Mouse (Mus musculus): Measurements from ENCODE around the gene Tmem151b. TPM values are rescaled to one million over a fixed set of nuclear protein-coding genes. Genes with fewer than 3 reads are reported as not detected.

Gene Tmem151b
- polyA plus RNA-seq, 1 experiment from 2014 or later = 1.7 TPM

- peaks cover 55% of the 10 kb centered on the region for H3K4me1 ChIP-seq
- peaks cover 38% of the 10 kb centered on the region for H3K36me3 ChIP-seq
- H3K27ac ChIP-seq = no peak overlapping the region
- no peak overlapping the region for H3K4me3 ChIP-seq
- no peak for DNase-seq (ENCODE audit: low spot score)
- WGBS = 69% methylated on average over 6 of the region's 6 CpGs
- peaks cover 26% of the 10 kb centered on the region for H3K27me3 ChIP-seq (ENCODE audit: insufficient read depth, poor library complexity, severe bottlenecking)
- H3K9me3 ChIP-seq = no peaks in the 10 kb centered on the region
Measured at GRCm38 (mm10) chr17:45590410-45590809, 40.9 kb upstream of the Tmem151b start.

DNA sequence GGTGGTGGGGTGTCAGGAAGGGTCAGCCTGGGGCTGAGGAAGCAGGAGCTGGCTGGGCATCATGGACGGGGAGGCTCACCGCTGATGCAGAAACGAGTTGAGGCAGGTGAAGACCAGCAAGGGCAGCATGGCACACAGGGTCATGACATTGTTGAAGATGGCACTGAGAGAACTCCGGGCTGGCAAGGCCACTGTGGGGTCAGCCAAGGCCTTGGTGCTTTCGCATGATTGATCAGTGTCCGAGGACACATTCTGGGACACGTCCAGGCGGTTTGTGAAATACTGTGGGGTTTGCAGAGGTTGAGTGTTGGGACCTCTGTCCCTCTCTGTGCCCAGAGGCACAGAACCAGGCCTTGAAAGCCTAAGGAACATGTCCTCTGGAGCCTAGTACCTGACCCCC lies 40.4 kb upstream of the Tmem151b start:
- no peak overlapping the region for H3K4me3 ChIP-seq
- 89% methylated on average over 8 of the region's 8 CpGs for WGBS
- peaks cover 21% of the 10 kb centered on the region for H3K27me3 ChIP-seq (ENCODE audit: insufficient read depth, poor library complexity, severe bottlenecking)
- DNase-seq (ENCODE audit: low spot score) = no peak
- H3K4me1 ChIP-seq = peaks cover 55% of the 10 kb centered on the region
- peaks cover 38% of the 10 kb centered on the region for H3K36me3 ChIP-seq
- H3K9me3 ChIP-seq = no peaks in the 10 kb centered on the region
- H3K27ac ChIP-seq = no peak overlapping the region

DNA sequence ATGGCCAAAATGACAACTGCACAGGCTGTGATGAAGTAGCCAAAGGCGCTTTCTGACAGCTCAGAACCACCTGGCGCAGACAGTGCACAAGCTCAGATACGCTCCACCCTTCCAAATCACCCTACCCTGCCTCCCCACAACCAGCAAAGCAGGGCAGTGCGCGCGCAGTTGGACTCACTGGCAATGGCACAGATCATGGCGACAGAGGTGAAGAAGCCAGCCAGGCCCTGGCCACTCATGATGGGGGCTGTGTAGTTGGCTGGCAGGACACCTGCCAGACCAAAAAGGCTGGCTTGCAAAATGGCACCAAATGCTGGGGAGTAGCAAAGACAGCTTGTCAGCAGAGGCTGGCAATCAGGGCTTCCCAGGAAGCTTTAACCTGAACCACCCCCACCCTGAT lies 39.8 kb upstream of the Tmem151b start:
- peaks cover 15% of the 10 kb centered on the region for H3K27me3 ChIP-seq (ENCODE audit: insufficient read depth, poor library complexity, severe bottlenecking)
- H3K36me3 ChIP-seq = peaks cover 38% of the 10 kb centered on the region
- no peak overlapping the region for H3K4me3 ChIP-seq
- H3K27ac ChIP-seq = no peak overlapping the region
- peaks cover 55% of the 10 kb centered on the region for H3K4me1 ChIP-seq
- 98% methylated on average over 7 of the region's 7 CpGs for WGBS
- DNase-seq (ENCODE audit: low spot score) = no peak
- H3K9me3 ChIP-seq = no peaks in the 10 kb centered on the region

DNA sequence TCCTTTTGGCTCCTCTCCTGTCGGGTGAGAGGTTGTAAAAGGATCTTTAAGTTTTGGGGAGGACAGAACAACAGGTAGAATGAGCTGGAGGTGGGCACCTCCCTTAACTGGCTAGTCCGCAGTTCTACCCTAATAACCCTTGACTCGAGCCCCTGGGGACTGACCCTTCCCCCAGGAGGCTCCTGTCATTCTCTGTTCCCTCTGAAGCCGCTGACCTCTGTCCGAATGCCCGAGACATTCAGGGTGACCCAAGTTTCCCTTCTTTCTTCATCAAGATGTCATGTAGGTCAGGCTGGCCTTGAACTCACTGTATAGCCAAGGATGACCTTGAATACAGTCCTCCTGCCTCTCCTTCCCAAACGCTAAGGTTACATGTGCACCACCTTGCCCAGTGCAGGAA lies 38.9 kb upstream of the Tmem151b start:
- 90% methylated on average over 7 of the region's 7 CpGs for WGBS
- no peak for DNase-seq (ENCODE audit: low spot score)
- Histone ChIP-seq H3K9me3 (no peaks in the 10 kb centered on the region), H3K36me3 (peaks cover 38% of the 10 kb centered on the region), H3K4me3 (no peak overlapping the region), H3K27ac (no peak overlapping the region), H3K27me3 (ENCODE audit: insufficient read depth, poor library complexity, severe bottlenecking) (0 out of 2 replicates have a peak, but pooled peaks cover 6% of the 10 kb centered on the region), H3K4me1 (peaks cover 51% of the 10 kb centered on the region)

DNA sequence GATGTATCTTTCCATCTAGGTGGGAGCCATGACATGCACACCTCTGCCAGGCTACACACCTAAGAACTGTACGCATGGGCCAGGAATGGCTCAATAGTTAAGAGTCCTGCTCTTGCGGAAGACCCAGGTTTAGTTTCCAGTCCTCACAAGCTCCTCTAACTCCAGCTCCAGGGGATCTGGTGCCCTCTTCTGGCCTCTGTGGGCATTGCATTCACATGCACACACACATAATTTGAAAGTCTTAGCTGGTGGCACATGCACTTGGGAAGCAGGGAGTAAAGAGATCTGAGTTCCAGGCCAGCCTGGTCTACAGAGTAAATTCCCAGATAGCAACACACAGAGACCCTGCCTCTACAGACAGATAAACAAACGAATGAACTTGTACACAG lies 37.0 kb upstream of the Tmem151b start:
- Histone ChIP-seq H3K36me3 (peaks cover 38% of the 10 kb centered on the region), H3K4me3 (no peak overlapping the region), H3K9me3 (no peaks in the 10 kb centered on the region), H3K4me1 (peaks cover 44% of the 10 kb centered on the region), H3K27me3 (ENCODE audit: insufficient read depth, poor library complexity, severe bottlenecking) (no peaks in the 10 kb centered on the region), H3K27ac (no peak overlapping the region)
- WGBS = 95% methylated on average over 3 of the region's 3 CpGs
- no peak for DNase-seq (ENCODE audit: low spot score)

GRCm38 (mm10) chr17:45585725-45586448 lies 36.4 kb upstream of the Tmem151b start:
- DNase-seq (ENCODE audit: low spot score) = no peak
- Histone ChIP-seq H3K9me3 (no peaks in the 10 kb centered on the region), H3K36me3 (peaks cover 38% of the 10 kb centered on the region), H3K4me3 (peak overlapping the region; percentile 25; the same call in 1 of the 2 replicates), H3K4me1 (peaks cover 43% of the 10 kb centered on the region), H3K27ac (peak overlapping the region; percentile 88), H3K27me3 (ENCODE audit: insufficient read depth, poor library complexity, severe bottlenecking) (no peaks in the 10 kb centered on the region)
- 56% methylated on average over 23 of the region's 23 CpGs for whole genome bisulfite sequencing

DNA sequence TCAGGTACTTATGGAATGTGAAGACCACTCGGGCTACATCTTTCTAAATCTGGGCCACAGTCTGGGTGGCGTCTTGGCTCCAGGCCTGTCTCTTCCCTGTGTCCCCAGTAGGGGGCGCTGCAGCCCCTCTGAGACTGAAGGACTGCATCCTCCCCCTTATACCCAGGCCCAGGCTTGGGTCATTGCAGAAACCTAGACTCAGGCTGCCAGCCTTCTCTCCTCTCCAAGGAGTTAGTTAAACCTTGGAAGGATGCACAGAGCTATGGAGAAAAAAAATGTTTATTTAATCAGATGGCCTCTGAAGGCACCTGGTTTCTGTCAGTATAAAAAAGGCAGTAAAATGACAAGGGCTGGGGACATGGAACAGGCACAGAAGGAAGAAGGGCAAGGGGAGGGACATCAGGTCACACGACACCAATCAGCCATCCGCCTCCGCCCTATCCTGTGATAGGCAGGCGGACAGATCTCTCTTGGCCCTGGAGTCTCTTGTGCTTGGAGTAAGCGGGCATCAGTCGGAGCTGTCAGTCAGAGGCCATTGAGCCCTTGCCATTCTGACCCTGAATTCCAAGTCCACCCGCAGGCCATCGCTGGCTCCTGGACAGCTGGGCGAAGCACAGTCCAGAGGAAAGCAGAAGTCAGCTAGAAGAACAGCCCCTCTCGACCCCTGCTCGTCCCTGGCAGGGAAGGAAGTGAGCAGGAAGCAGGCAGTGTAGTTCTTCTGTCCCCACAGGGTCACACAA lies 35.6 kb upstream of the Tmem151b start:
- Histone ChIP-seq H3K4me3 (peak overlapping the region; percentile 28; the same call in 1 of the 2 replicates), H3K27me3 (ENCODE audit: insufficient read depth, poor library complexity, severe bottlenecking) (no peaks in the 10 kb centered on the region)

DNA sequence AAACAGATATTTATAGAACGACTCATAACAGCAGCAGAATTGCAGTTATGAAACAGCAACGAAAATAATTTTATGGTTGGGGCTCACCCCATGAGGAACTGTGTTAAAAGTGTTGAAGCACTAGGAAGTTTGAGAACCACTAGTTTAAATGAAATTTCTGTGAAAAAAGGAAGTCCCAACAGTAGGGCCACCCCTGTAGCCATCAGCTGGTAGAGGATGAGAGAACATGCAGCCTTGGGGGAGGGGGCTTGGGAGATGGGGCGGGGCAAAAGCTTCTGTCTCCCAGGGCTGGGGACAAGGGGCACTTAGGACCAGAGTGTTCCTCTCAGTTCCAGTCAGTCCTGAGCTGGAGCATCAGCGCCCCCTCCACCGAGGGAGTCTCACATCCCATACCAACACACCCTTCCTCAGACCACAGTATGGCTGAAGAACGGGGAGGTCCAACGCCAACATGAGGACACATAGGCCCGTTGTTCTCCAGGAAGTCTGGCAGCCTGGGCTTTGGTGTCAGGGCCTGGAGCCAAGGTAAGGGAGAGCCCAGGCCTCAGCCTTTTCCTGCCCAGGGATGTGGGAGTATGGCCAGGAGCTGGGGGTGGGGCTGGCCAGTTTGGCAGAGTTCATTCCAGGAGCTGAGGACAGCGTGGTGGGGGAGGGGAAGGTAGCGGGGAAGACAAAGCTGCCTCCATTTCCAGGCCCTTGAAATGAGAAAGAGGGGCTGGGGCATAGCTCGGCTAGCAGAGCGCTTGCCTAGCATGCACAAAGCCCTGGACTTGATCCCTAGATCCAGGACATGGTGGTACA lies 34.8 kb upstream of the Tmem151b start:
- H3K4me3 ChIP-seq = peak overlapping the region; percentile 28
- no peak for DNase-seq (ENCODE audit: low spot score)
- no peaks in the 10 kb centered on the region for H3K27me3 ChIP-seq (ENCODE audit: insufficient read depth, poor library complexity, severe bottlenecking)
- H3K36me3 ChIP-seq = peaks cover 30% of the 10 kb centered on the region
- 29% methylated on average over 12 of the region's 12 CpGs for WGBS
- peak overlapping the region; percentile 88 for H3K27ac ChIP-seq
- peaks cover 44% of the 10 kb centered on the region for H3K4me1 ChIP-seq
- no peaks in the 10 kb centered on the region for H3K9me3 ChIP-seq

More for the DNA sequence above, 35.6 kb upstream of the Tmem151b start:
- H3K27ac ChIP-seq = peak overlapping the region; percentile 88
- peaks cover 44% of the 10 kb centered on the region for H3K4me1 ChIP-seq
- peak; percentile 94 for DNase-seq (ENCODE audit: low spot score)
- WGBS = 7% methylated on average over 14 of the region's 14 CpGs
- H3K9me3 ChIP-seq = no peaks in the 10 kb centered on the region
- peaks cover 38% of the 10 kb centered on the region for H3K36me3 ChIP-seq

- H3K4me1 ChIP-seq = peaks cover 50% of the 10 kb centered on the region
- no peaks in the 10 kb centered on the region for H3K27me3 ChIP-seq (ENCODE audit: insufficient read depth, poor library complexity, severe bottlenecking)
- H3K27ac ChIP-seq = no peak overlapping the region
- no peaks in the 10 kb centered on the region for H3K9me3 ChIP-seq
- H3K36me3 ChIP-seq = peaks cover 16% of the 10 kb centered on the region
- no peak overlapping the region for H3K4me3 ChIP-seq
- no peak for DNase-seq (ENCODE audit: low spot score)
- WGBS = 69% methylated on average over 6 of the region's 6 CpGs
Measured at GRCm38 (mm10) chr17:45582715-45583355, 33.4 kb upstream of the Tmem151b start.

DNA sequence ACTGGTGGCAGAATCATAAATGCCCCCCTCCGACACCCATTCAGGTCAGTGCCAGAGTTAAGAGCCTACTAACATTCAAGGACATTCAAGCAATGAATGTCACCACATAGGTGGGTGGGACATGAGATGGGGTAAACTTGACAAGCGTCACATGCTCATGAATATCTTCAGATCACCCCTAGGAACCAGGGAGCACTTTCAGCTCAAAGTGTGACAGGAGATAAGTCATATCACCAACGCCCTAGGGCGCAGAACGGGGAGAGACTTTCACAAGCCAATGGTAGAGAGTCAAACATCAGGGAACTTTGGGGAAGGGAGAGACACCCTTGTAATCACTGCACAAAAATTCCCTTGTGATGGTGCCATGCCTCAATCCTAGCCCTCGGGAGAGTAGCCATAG lies 32.7 kb upstream of the Tmem151b start:
- Histone ChIP-seq H3K4me3 (no peak overlapping the region), H3K27ac (peak overlapping the region; percentile 22; the same call in 1 of the 2 replicates)
- WGBS = 78% methylated on average over 6 of the region's 6 CpGs

DNA sequence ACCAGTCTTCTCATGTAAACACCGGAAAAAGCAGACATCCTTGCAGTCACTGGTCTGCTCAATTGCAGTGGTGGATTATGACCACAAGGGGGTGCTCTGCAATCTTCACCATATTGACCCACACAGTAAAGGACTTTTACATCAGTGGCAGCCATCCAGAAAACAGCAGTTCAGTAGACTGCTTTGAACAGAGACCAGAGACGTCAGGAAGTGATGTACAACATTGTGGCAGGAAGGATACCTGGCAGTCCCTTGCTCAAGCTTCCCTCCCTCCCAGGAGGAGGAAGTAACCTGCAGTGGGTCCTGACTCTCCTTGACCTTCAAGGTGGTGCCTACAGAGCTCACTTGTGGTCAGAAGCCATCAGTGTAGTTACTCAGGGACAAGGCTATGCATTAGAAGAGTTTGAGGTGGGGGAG lies 32.1 kb upstream of the Tmem151b start:
- H3K9me3 ChIP-seq = no peaks in the 10 kb centered on the region
- H3K27me3 ChIP-seq (ENCODE audit: insufficient read depth, poor library complexity, severe bottlenecking) = no peaks in the 10 kb centered on the region
- 18% methylated on average over 2 of the region's 2 CpGs for WGBS
- peak overlapping the region; percentile 63; the same call in 1 of the 2 replicates for H3K27ac ChIP-seq
- DNase-seq (ENCODE audit: low spot score) = peak; percentile 90
- H3K4me1 ChIP-seq = peaks cover 50% of the 10 kb centered on the region
- no peak overlapping the region for H3K4me3 ChIP-seq
- peaks cover 6% of the 10 kb centered on the region for H3K36me3 ChIP-seq

More for the DNA sequence above, 32.7 kb upstream of the Tmem151b start:
- no peak for DNase-seq (ENCODE audit: low spot score)
- Histone ChIP-seq H3K27me3 (ENCODE audit: insufficient read depth, poor library complexity, severe bottlenecking) (no peaks in the 10 kb centered on the region), H3K9me3 (no peaks in the 10 kb centered on the region), H3K4me1 (peaks cover 50% of the 10 kb centered on the region), H3K36me3 (peaks cover 12% of the 10 kb centered on the region)

GRCm38 (mm10) chr17:45580958-45581477 lies 31.5 kb upstream of the Tmem151b start:
- no peak for DNase-seq (ENCODE audit: low spot score)

More at GRCm38 (mm10) chr17:45580958-45581477, 31.5 kb upstream of the Tmem151b start:
- 35% methylated on average over 12 of the region's 12 CpGs for WGBS
- no peaks in the 10 kb centered on the region for H3K27me3 ChIP-seq (ENCODE audit: insufficient read depth, poor library complexity, severe bottlenecking)
- no peak overlapping the region for H3K4me3 ChIP-seq
- no peaks in the 10 kb centered on the region for H3K9me3 ChIP-seq
- H3K4me1 ChIP-seq = peaks cover 46% of the 10 kb centered on the region
- peaks cover under 1% of the 10 kb centered on the region for H3K36me3 ChIP-seq
- 0 out of 2 replicates have a peak overlapping the region, but pooled peaks have one; percentile 4 for H3K27ac ChIP-seq

All from heart, embryonic 10.5 days (tissue).